Mouse (Mus musculus) liver, embryonic 16.5 days (tissue): ENCODE data around the gene Epb41l4b. TPM values are rescaled to one million over a fixed set of nuclear protein-coding genes. Genes with fewer than 3 reads are reported as not detected.

Experiments
- ATAC-seq: fragments of 200-750 bp; cut with Nextera tagmentation; 2 replicates; pipeline ENCODE4 v1.8.0; 2017; ENCODE audit warnings: low read depth, mild to moderate bottlenecking, moderate number of reproducible peaks, moderate library complexity
- H3K27ac ChIP-seq: fragments of 300-500 bp; sonication (generic); 2 replicates; pipeline ENCODE4 v1.5.1; 2014; ENCODE audit warnings: mild to moderate bottlenecking, low read length
- H3K27me3 ChIP-seq: fragments of 300-500 bp; sonication (generic); 2 replicates; pipeline ENCODE4 v1.6.1; 2014; ENCODE audit warnings: low read depth, low read length, mixed read lengths; ENCODE audit not compliant: control insufficient read depth, insufficient read depth
- H3K36me3 ChIP-seq: fragments of 300-500 bp; sonication (generic); 2 replicates; pipeline ENCODE4 v1.6.1; 2014; ENCODE audit warnings: mild to moderate bottlenecking; ENCODE audit not compliant: control insufficient read depth, insufficient read depth
- H3K4me1 ChIP-seq: fragments of 300-500 bp; sonication (generic); 2 replicates; pipeline ENCODE4 v1.6.1; 2014; ENCODE audit warnings: low read depth, low read length, mixed read lengths; ENCODE audit not compliant: control insufficient read depth
- H3K4me2 ChIP-seq: fragments of 300-500 bp; sonication (generic); 2 replicates; pipeline ENCODE4 v1.6.1; 2014; ENCODE audit warnings: low read depth, low read length, mixed read lengths
- H3K4me3 ChIP-seq: fragments of 300-500 bp; sonication (generic); 2 replicates; pipeline ENCODE4 v1.5.1; 2014; ENCODE audit warnings: low read depth, mild to moderate bottlenecking, low read length
- H3K9ac ChIP-seq: fragments of 300-500 bp; sonication (generic); 2 replicates; pipeline ENCODE4 v1.6.1; 2014; ENCODE audit warnings: low read depth, low read length
- H3K9me3 ChIP-seq: fragments of 300-500 bp; sonication (generic); replicated peaks from 2 replicates; pipeline ENCODE4 v1.6.1; 2016; ENCODE audit warnings: low read length; ENCODE audit not compliant: control insufficient read depth
- WGBS: fragments of 180-500 bp; shearing (Covaris S2); extraction: QIAGEN DNeasy Blood & Tissue Kit; methylation state at CpG from one replicate; pipeline ENCODE4 v1.1.7; 2014; ENCODE audit not compliant: insufficient replicate concordance; 5-methylcytosine and 5-hydroxymethylcytosine counted together
- polyA plus RNA-seq: library from polyadenylated mRNA; unstranded; fragments of >200 nt; fragmentation: Nextera tagmentation; extraction: Ambion mirVana; gene quantifications from 2 replicates; pipeline ENCODE4 v1.2.1, GENCODE M21; 2015

Epb41l4b gene
- polyA plus RNA-seq, 1 experiment from 2014 or later = 2.0 TPM

DNA sequence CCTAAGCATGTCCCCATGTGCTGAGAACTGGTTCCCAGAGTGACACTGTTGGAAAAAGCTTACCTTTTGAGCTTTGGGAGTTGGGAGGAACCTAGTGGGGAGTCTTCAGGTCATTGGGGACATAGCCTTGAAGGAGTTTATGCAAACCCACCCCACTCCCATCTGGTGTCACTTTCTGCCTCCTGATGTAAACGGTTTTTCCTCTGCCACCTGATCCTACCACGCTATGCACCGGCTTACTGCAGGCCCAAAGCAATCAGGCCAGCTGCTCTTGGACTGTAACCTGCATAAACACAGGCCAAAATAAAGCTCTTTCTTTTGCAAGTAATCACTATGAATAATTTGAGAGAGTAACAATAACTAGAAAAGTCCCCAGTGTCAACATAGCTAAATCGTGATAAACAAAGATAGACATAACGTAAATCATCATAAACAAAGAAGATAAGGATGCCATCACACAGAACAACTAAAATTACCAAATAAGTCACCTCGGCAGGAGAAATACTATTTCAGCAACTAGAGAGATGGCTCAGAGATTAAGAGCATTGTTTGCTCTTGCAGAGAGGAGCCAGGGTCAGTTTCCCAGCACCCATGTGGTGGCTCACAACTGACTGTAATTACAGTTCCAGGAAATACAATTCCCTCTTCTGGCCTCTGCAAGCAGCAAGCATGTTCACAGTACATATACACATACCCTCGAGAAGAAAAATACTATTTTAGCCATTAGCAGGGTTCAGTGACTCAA is 29.6 kb downstream of the Epb41l4b start:
- Histone ChIP-seq H3K27me3 (no peaks in the 10 kb centered on the region), H3K4me2 (no peak overlapping the region), H3K4me1 (peaks cover 26% of the 10 kb centered on the region), H3K36me3 (no peaks in the 10 kb centered on the region), H3K27ac (no peak overlapping the region), H3K4me3 (no peak overlapping the region), H3K9ac (no peak overlapping the region), H3K9me3 (no peaks in the 10 kb centered on the region)
- no peak for ATAC-seq
- WGBS = 58% methylated on average over 7 of the region's 7 CpGs

DNA sequence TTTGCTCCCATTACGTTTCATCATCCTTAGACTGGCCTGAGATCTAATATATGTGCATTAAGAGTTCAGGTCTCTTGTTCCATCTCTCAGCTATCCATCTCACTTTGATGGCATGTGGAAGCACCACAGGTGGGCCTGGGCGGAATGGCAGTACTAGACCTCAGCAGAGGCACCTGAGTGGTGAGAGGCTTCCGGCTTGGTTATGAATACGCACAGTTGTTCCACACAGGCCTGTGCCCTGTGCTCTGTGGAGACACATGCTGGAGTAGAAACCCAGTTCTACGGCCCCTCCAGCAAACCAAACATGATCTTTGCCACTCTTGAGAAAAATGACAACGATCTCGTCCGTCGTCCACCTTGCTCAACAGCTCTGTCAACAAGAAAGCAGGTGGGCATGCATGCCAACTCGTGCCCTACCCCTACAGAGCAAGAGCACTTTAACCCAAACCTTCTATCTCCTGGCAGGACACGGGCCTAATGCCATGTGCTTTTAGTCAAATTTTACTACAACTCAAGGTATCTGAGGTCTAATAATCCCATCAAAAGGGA is 31.2 kb downstream of the Epb41l4b start:
- no peaks in the 10 kb centered on the region for H3K36me3 ChIP-seq
- peaks cover 26% of the 10 kb centered on the region for H3K4me1 ChIP-seq
- no peak for ATAC-seq
- H3K4me2 ChIP-seq = no peak overlapping the region
- no peak overlapping the region for H3K27ac ChIP-seq
- H3K27me3 ChIP-seq = no peaks in the 10 kb centered on the region
- no peaks in the 10 kb centered on the region for H3K9me3 ChIP-seq
- no peak overlapping the region for H3K4me3 ChIP-seq
- H3K9ac ChIP-seq = no peak overlapping the region
- WGBS = 59% methylated on average over 11 of the region's 11 CpGs

GRCm38 (mm10) chr4:57111411-57111810 is 31.8 kb downstream of the Epb41l4b start:
- Histone ChIP-seq H3K9me3 (no peaks in the 10 kb centered on the region), H3K27ac (no peak overlapping the region), H3K4me2 (no peak overlapping the region), H3K9ac (no peak overlapping the region), H3K27me3 (no peaks in the 10 kb centered on the region), H3K4me3 (no peak overlapping the region), H3K36me3 (no peaks in the 10 kb centered on the region), H3K4me1 (peaks cover 22% of the 10 kb centered on the region)
- WGBS = 71% methylated on average over 4 of the region's 4 CpGs
- ATAC-seq = no peak

DNA sequence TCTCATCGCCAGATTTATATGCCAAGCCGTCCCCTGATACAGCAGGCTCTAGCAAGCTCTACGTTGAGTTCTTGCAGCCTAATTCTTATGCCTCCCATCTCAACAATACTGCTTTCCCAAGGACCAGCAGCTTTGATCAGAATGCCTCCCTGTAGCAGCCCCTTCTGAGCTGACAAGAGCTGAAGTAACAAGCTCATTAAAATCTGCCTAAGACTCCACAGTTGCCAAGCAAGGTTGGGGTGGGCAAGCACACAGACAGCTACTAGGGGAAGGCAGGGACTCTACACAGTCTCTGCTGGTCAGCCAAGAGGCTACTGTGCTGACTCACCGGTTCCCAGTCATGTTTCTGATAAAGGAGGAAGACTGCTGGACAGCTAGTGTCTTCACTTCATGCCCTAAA is 33.7 kb downstream of the Epb41l4b start:
- WGBS = 65% methylated on average over 4 of the region's 4 CpGs
- ATAC-seq = no peak
- Histone ChIP-seq H3K9me3 (no peaks in the 10 kb centered on the region), H3K9ac (no peak overlapping the region), H3K4me1 (peaks cover 5% of the 10 kb centered on the region; the same call in 1 of the 2 replicates), H3K4me3 (no peak overlapping the region), H3K27ac (no peak overlapping the region), H3K36me3 (no peaks in the 10 kb centered on the region), H3K27me3 (no peaks in the 10 kb centered on the region), H3K4me2 (no peak overlapping the region)

DNA sequence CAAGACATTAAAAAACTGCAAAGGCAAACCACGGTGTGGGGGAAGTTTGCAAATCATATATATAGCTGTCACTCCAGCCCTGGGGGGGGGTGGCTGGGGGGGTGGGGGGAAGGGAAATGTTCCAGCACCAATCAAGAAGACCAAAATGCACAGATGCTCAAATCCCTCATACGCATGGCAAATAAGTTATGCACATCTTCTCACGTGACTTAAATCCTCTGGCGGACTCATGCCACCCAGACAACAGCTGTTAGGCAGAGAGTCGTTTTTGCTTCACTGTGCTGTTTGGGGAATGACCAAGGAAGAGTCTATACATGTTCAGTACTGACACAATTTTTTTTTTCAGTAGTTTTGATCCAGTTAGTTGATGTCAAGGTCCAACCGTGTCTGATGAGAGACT is 37.9 kb downstream of the Epb41l4b start:
- ATAC-seq = no peak

DNA sequence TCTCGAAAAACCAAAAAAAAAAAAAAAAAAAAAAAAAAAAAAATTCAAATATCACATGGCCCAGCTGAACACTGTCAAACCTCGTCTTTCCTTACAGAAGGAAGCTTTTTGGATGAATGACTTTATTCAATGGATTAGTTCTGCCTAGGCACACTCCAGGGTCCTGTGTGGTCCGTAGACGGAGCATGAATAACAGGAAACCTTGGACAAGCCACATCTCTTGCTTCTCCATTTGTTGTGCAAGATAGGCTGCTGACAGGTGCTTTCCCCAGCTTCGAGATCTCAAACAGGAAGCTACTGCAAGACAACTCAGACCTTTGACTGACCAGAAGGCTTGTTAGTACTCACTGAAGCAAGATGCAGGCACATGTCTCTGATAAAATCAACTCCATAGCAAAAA is 39.4 kb downstream of the Epb41l4b start:
- H3K36me3 ChIP-seq = no peaks in the 10 kb centered on the region
- no peaks in the 10 kb centered on the region for H3K27me3 ChIP-seq
- H3K4me2 ChIP-seq = no peak overlapping the region
- no peak for ATAC-seq
- no peaks in the 10 kb centered on the region for H3K9me3 ChIP-seq
- no peak overlapping the region for H3K4me3 ChIP-seq
- WGBS = 20% methylated on average over 4 of the region's 5 CpGs
- no peak overlapping the region for H3K9ac ChIP-seq
- H3K4me1 ChIP-seq = no peaks in the 10 kb centered on the region; the same call in 1 of the 2 replicates
- no peak overlapping the region for H3K27ac ChIP-seq

More for the DNA sequence above, 37.9 kb downstream of the Epb41l4b start:
- Histone ChIP-seq H3K27me3 (no peaks in the 10 kb centered on the region), H3K27ac (no peak overlapping the region), H3K4me2 (no peak overlapping the region), H3K9ac (no peak overlapping the region), H3K36me3 (no peaks in the 10 kb centered on the region), H3K4me1 (no peaks in the 10 kb centered on the region; the same call in 1 of the 2 replicates), H3K4me3 (no peak overlapping the region), H3K9me3 (no peaks in the 10 kb centered on the region)
- WGBS = 47% methylated on average over 6 of the region's 6 CpGs

DNA sequence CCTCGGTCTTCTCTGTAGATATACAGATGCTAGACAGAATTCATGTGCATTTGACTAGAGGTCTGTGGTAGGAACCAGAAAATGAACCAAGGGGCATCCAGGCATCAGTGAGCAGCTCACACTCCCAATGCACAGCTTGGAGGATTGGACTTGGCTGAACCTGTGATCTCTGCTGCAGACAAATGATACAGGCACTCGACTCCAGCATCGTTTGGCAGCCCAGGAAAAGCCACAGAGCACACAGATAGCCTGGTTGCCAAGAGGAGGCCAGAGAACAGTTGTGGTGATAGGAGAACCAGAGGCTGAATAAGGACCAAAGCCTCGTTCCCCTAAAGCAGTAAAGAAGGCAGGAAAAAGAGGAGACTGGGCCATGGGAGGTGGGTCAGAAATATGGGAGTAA is 42.1 kb downstream of the Epb41l4b start:
- H3K4me1 ChIP-seq = no peaks in the 10 kb centered on the region; the same call in 1 of the 2 replicates
- H3K4me2 ChIP-seq = no peak overlapping the region
- H3K9me3 ChIP-seq = no peaks in the 10 kb centered on the region
- no peaks in the 10 kb centered on the region for H3K27me3 ChIP-seq
- no peak overlapping the region for H3K9ac ChIP-seq
- no peaks in the 10 kb centered on the region for H3K36me3 ChIP-seq
- no peak overlapping the region for H3K4me3 ChIP-seq
- H3K27ac ChIP-seq = no peak overlapping the region
- 48% methylated on average over 4 of the region's 4 CpGs for WGBS
- ATAC-seq = no peak

DNA sequence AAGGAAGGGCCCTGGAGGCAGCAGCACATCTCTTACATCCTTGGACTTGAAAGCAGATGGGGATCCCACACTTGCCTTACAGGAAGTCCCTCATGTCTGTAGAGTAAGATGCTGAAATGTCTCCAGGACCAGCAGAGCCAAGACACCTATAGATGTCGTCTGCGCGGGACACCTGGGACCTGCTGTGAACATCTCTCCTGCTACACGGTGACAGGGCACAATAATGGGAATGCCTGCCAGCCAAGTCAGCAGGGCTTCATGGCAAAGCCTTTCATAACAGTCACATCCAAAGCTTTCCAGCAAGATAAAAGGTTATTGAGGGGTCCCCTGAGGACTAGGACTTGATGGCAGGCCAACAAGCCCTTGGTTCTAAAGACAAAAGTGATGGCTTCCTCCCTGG is 45.8 kb downstream of the Epb41l4b start:
- Histone ChIP-seq H3K4me1 (no peaks in the 10 kb centered on the region), H3K4me3 (no peak overlapping the region), H3K27ac (no peak overlapping the region), H3K27me3 (no peaks in the 10 kb centered on the region), H3K36me3 (no peaks in the 10 kb centered on the region), H3K9ac (no peak overlapping the region), H3K4me2 (no peak overlapping the region), H3K9me3 (no peaks in the 10 kb centered on the region)
- no peak for ATAC-seq
- 80% methylated on average over 4 of the region's 4 CpGs for WGBS

DNA sequence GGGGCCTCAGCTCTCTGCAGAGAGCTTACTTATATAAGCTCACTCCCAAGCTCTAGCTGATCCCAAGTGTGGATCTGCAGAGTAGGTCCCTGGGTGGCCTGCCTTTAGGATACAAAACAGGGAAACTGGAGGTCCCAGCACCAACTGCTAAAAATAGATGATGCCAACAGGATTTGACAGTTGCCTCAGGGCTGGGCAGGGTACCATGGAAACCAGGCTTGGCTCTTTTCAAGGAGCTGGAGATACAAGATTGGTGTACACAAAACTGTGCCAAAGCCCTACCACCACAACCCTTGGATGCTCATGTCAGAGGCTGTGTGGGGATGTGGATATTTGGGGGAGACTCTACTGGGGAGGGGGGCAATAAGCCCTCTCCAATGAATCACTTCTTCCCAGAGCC is 47.7 kb downstream of the Epb41l4b start:
- Histone ChIP-seq H3K9ac (no peak overlapping the region), H3K9me3 (no peaks in the 10 kb centered on the region)
- ATAC-seq = no peak

More for the DNA sequence above, 47.7 kb downstream of the Epb41l4b start:
- H3K4me3 ChIP-seq = no peak overlapping the region
- H3K4me2 ChIP-seq = no peak overlapping the region
- H3K27ac ChIP-seq = no peak overlapping the region
- H3K36me3 ChIP-seq = no peaks in the 10 kb centered on the region
- no peaks in the 10 kb centered on the region for H3K4me1 ChIP-seq
- no peaks in the 10 kb centered on the region for H3K27me3 ChIP-seq
